Mouse (Mus musculus) R1 (cell line): ENCODE measurements at regions not wholly inside any gene's neighbourhood (a gene's known extent, or its start where the extent isn't known, plus 50 kb on each side); places are given as distances from the start of the nearest gene placed in this dataset.

Experiments
- DNase-seq: peaks from one replicate; pipeline ENCODE4 v3.0.0-alpha.2; 2018; ENCODE audit warnings: low read depth, low spot score

DNA sequence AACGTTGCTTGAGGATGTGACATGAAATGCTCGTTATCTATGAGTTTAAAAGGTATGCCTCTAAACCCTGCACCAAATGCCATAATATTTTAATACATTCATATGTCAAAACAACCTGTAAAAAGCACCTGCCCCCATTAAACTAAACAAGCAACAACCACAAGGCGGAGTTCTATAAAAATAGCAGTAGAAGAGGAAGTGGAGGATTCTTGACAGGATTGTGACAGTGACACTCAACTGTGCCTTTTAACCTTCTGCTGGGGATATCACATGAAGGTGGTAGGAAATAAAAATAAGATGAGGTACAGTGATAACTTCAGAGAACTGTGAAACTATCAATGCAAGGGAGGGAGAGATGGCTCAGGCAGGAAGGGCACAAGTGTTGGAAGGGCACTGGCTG lies 58.6 kb upstream of the Dbx2 start:
- DNase-seq, result no peak

DNA sequence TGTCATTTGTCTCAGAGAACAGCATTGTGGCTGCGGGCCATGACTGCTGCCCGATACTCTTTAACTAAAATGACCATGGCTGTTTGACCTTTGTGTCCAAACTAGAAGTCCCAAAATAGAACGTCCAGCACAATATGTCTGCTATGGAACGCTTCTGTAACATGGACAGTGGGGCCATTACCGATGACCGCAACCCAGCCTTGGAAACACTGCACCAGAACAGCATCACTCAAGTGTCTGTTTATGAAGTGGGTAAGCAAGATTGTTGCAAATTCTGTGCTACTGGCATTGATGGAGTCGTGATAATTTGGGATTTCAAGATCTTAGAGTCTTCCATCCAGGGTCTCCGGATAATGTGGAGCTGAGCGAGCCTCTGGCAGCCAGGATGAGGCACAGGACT lies 60.2 kb upstream of the Dbx2 start:
- no peak for DNase-seq

DNA sequence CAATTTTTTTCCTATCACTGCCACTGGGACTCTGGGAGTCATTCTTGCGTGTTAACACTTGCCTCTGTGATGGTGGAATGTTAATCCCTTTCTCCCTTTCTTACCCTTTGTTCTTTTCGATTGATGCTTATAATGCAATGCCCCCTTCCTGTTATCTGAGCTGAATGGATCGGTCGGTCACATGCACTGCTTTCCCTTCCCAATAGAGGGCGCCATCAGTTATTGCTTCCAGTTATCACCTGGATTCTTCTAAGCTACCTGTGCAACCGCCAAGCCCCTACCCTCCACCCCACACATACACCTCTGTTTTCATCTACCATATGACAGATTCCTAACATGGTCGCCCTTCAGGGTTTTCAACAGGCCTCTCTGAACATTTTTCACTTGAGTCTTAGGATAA lies 66.9 kb upstream of the Ano6 start:
- peak; percentile 73 for DNase-seq

DNA sequence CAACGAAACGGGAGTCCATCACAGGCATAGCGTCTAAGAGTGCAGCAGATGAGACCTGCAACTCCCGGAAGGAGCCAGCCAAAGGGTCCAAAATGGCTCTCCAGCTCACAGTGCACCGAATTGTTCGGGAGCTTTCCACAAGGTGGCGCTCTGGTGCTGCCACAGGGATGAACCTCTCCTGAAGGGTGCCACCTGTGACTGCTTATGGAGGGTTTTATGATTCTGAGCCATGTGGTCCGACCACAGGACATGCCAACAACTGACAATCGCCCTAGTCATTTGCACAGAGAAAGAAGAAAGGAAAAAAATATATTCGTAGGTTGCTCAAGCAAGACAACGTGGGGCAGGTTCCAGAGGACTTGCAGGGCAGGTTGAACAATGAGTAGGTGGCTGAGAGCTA lies 64.8 kb upstream of the Ano6 start:
- peak; percentile 86 for DNase-seq

DNA sequence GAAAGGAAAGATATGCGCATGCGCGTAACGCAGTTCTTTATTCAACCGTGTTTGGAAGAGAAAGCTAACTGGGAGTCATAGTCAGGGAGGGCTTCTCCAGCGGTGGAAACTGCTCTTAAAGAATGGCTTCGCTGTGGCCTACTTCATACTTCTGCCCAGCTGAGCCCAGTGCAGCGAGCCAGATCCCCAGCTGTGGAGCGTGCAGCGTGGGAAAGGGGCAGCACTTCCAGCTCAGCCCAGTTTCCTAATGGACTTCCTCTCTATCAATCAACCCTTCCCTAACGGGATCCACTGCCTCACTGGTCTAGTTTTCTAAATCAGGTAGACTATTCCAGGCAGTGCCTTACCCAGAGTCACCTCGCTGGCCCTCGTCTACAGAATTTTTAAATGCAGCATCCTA lies 64.1 kb upstream of the Ano6 start:
- peak; percentile 27 for DNase-seq

DNA sequence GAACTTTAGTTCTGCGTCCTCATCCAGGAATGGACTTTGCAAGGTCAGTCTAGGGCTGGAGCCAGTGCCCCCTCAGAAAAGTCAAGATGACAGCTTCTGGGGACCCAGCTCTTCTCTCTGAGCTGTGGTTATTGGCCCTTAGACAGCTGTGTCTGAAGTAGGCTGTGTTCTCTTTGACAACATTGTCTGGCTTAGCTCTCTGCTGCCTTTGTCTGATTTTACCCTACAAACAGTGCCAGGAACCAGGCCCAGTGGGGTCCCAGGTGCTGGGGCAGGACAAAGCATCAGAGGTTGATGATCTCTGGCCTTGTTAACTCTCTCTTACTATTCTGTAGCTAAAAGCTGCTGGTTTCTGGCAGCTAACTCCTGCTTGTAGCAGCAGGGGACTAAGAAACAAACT lies 54.9 kb upstream of the Ano6 start:
- no peak for DNase-seq
